In the genomic region with DNA sequence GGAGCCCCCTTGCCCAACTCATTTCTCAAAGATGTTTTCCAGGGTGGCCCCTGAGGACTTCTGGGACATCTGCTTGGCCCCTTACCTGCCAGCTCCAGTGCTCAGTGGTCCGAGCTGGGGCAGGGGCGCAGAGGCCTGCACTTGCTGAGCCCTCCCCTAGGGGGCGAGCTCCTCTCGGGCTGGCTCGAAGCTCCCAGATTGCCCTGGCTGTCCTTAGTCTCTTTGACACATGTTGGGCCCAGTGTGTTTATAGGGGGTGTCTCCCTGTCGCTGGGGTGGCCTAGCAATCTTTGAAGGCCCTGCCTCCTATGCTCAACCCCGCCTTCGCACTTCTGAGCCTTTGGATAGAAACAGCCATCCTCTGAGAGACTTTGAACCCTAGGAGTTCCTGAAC, we compare ENCODE assay signal across 8 mouse cellular contexts. TPM values are rescaled to one million over a fixed set of nuclear protein-coding genes. Genes with fewer than 3 reads are reported as not detected.
DNase-seq lines count a peak whose midpoint lies in the region; ATAC-seq and TF ChIP-seq lines count a peak whose summit lies in the region.

No protein-coding gene starts in this region.

- peak overlapping the region; percentile 94 for H3K4me2 ChIP-seq in lung, embryonic 14.5 days
- H3K4me2 ChIP-seq in neural tube, embryonic 15.5 days = peak overlapping the region; percentile 96

- no peak overlapping the region for H3K9ac ChIP-seq in lung, embryonic 14.5 days
- 0 out of 2 replicates have a peak overlapping the region, but pooled peaks have one; percentile 69 for H3K9ac ChIP-seq in neural tube, embryonic 15.5 days (replicated peaks)

- no peak overlapping the region for H3K27ac ChIP-seq in lung, embryonic 14.5 days (ENCODE audit: low read depth)
- H3K27ac ChIP-seq in neural tube, embryonic 15.5 days (replicated peaks) = no peak overlapping the region

- ATAC-seq in granulocyte monocyte progenitor cell, adult 5-6 weeks (replicated peaks; ENCODE audit: poor library complexity, severe bottlenecking) = peak; percentile 41
- peak; percentile 19; the same call in 1 of the 2 replicates for ATAC-seq in lung, embryonic 14.5 days (ENCODE audit: insufficient read depth)
- no peak for ATAC-seq in neural tube, embryonic 15.5 days (ENCODE audit: low FRiP score)

- H3K4me3 ChIP-seq in lung, embryonic 14.5 days (ENCODE audit: low read depth, low read length) = peak overlapping the region; percentile 53
- H3K4me3 ChIP-seq in neural tube, embryonic 15.5 days (replicated peaks) = no peak overlapping the region

- peaks cover 9% of the 10 kb centered on the region for H3K4me1 ChIP-seq in lung, embryonic 14.5 days (ENCODE audit: insufficient read depth)
- H3K4me1 ChIP-seq in neural tube, embryonic 15.5 days = peaks cover 51% of the 10 kb centered on the region

- peak; percentile 92 for TF ChIP-seq CTCF in lung, embryonic 14.5 days (IDR thresholded peaks at IDR 0.05; ENCODE audit: low read depth)

- peaks cover 34% of the 10 kb centered on the region for H3K27me3 ChIP-seq in lung, embryonic 14.5 days (ENCODE audit: insufficient read depth, low read length)
- H3K27me3 ChIP-seq in neural tube, embryonic 15.5 days (replicated peaks) = peaks cover 34% of the 10 kb centered on the region

- peak; percentile 18 to 29 for DNase-seq in right cerebral cortex, adult 2 months (ENCODE audit: low spot score in 2 of 2)
- DNase-seq in right cerebral cortex, postnatal 25 days = no peak
- peak; percentile 44 for DNase-seq in cerebellum, adult 9-11 months
- peak; percentile 64 for DNase-seq in kidney, adult 18-20 months
- peak; percentile 83 for DNase-seq in lung, embryonic 14.5 days
- no peak for DNase-seq in ovary, postnatal 14 days (ENCODE audit: low spot score)

- 10% methylated on average over 8 of the region's 8 CpGs for WGBS in lung, embryonic 14.5 days
- WGBS in neural tube, embryonic 15.5 days = 2% methylated on average over 8 of the region's 8 CpGs

- no peaks in the 10 kb centered on the region for H3K36me3 ChIP-seq in lung, embryonic 14.5 days (ENCODE audit: insufficient read depth)
- no peaks in the 10 kb centered on the region for H3K36me3 ChIP-seq in neural tube, embryonic 15.5 days

- H3K9me3 ChIP-seq in lung, embryonic 14.5 days (ENCODE audit: low read depth, low read length) = no peaks in the 10 kb centered on the region
- no peaks in the 10 kb centered on the region for H3K9me3 ChIP-seq in neural tube, embryonic 15.5 days (replicated peaks)

RNA-seq across cellular contexts. Expression of gene Cbx4, which starts 5.6 kb away (rescaled TPM):
- 15.8 and 18.8 TPM in 2 replicates for total RNA-seq in granulocyte monocyte progenitor cell, adult 5-6 weeks (2014; fragmentation: Nextera tagmentation)
- 27.4 and 38.2 TPM in 2 replicates for total RNA-seq in granulocyte monocyte progenitor cell, adult 5-6 weeks (2017)
- 13.1 and 13.8 TPM in 2 replicates for polyA plus RNA-seq in lung, embryonic 14.5 days (2014; fragmentation: Nextera tagmentation; extraction: Ambion mirVana)
- polyA plus RNA-seq in neural tube, embryonic 15.5 days (2015; fragmentation: Nextera tagmentation; extraction: Ambion mirVana) = 20.2 and 24.2 TPM in 2 replicates

RNA-seq across cellular contexts. Expression of gene Cbx8, which starts 50.8 kb away (rescaled TPM):
- total RNA-seq in granulocyte monocyte progenitor cell, adult 5-6 weeks (2014; fragmentation: Nextera tagmentation) = 3.6 TPM in 2 replicates
- total RNA-seq in granulocyte monocyte progenitor cell, adult 5-6 weeks (2017) = 1.5 and 3.2 TPM in 2 replicates
- polyA plus RNA-seq in lung, embryonic 14.5 days (2014; fragmentation: Nextera tagmentation; extraction: Ambion mirVana) = 8.5 and 8.8 TPM in 2 replicates
- polyA plus RNA-seq in neural tube, embryonic 15.5 days (2015; fragmentation: Nextera tagmentation; extraction: Ambion mirVana) = 7.2 and 7.3 TPM in 2 replicates

Comparison
In these comparisons a context has a peak if more than half of its experiments do, and no peak if none do; other contexts are left out.
1. DNase-seq: peak in right cerebral cortex, adult 2 months (2 of 2), cerebellum, adult 9-11 months (single experiment), kidney, adult 18-20 months (single experiment) and lung, embryonic 14.5 days (single experiment); none in right cerebral cortex, postnatal 25 days (single experiment) and ovary, postnatal 14 days (single experiment).